Mouse (Mus musculus) embryonic facial prominence, embryonic 12.5 days (tissue): Measurements from ENCODE around the gene Timm10b. TPM values are rescaled to one million over a fixed set of nuclear protein-coding genes. Genes with fewer than 3 reads are reported as not detected.
A peak's percentile ranks its signal among the peaks of the same experiment; 100 is the strongest.

Experiments
- ATAC-seq: fragments of 200-750 bp; cut with Nextera tagmentation; 2 replicates; pipeline ENCODE4 v1.8.0; 2017; ENCODE audit not compliant: insufficient number of reproducible peaks, insufficient read depth, low FRiP score, low TSS enrichment
- H3K27ac ChIP-seq: fragments of 300-500 bp; sonication (generic); 2 replicates; pipeline ENCODE4 v1.5.1; 2016; ENCODE audit warnings: mild to moderate bottlenecking
- H3K27me3 ChIP-seq: fragments of 300-500 bp; sonication (generic); 2 replicates; pipeline ENCODE4 v1.6.1; 2016; ENCODE audit warnings: mild to moderate bottlenecking, moderate library complexity
- H3K36me3 ChIP-seq: fragments of 300-500 bp; sonication (generic); 2 replicates; pipeline ENCODE4 v1.6.1; 2016; ENCODE audit warnings: mild to moderate bottlenecking
- H3K4me1 ChIP-seq: fragments of 300-500 bp; sonication (generic); 2 replicates; pipeline ENCODE4 v1.6.1; 2016
- H3K4me2 ChIP-seq: fragments of 300-500 bp; sonication (generic); replicated peaks from 2 replicates; pipeline ENCODE4 v1.6.1; 2016; ENCODE audit warnings: mild to moderate bottlenecking, moderate library complexity
- H3K4me3 ChIP-seq: fragments of 300-500 bp; sonication (generic); 2 replicates; pipeline ENCODE4 v1.5.1; 2016; ENCODE audit warnings: mild to moderate bottlenecking
- H3K9ac ChIP-seq: fragments of 300-500 bp; sonication (generic); 2 replicates; pipeline ENCODE4 v1.6.1; 2016; ENCODE audit warnings: mild to moderate bottlenecking, moderate library complexity
- H3K9me3 ChIP-seq: fragments of 300-500 bp; sonication (generic); 2 replicates; pipeline ENCODE4 v1.6.1; 2016; ENCODE audit warnings: mild to moderate bottlenecking, moderate library complexity
- WGBS: fragments of 180-500 bp; shearing (Covaris S2); methylation state at CpG from one replicate; pipeline ENCODE4 v1.1.7; 2016; 5-methylcytosine and 5-hydroxymethylcytosine counted together
- polyA plus RNA-seq: library from polyadenylated mRNA; unstranded; fragments of >200 nt; fragmentation: Nextera tagmentation; extraction: Ambion mirVana; gene quantifications from 2 replicates; pipeline ENCODE4 v1.2.1, GENCODE M21; 2016

Timm10b gene
- 154 and 170 TPM in 2 replicates for polyA plus RNA-seq

- peaks cover 43% of the 10 kb centered on the region for H3K36me3 ChIP-seq
These were observed at the start of gene Timm10b for GRCm38 (mm10) chr7:105639756-105640155. TSS of gene Timm10b (plus strand) at chr7:105640056.

GRCm38 (mm10) chr7:105590097-105590496 lies 49.8 kb upstream of the Timm10b start:
- no peak overlapping the region for H3K27ac ChIP-seq
- H3K9ac ChIP-seq: no peak overlapping the region
- no peaks in the 10 kb centered on the region; the same call in 1 of the 2 replicates for H3K4me1 ChIP-seq
- no peak overlapping the region for H3K4me2 ChIP-seq
- 18% methylated on average over 7 of the region's 7 CpGs for WGBS
- no peaks in the 10 kb centered on the region for H3K36me3 ChIP-seq
- no peak overlapping the region for H3K4me3 ChIP-seq
- no peaks in the 10 kb centered on the region for H3K27me3 ChIP-seq
- ATAC-seq: no peak
- no peaks in the 10 kb centered on the region for H3K9me3 ChIP-seq

More at GRCm38 (mm10) chr7:105639756-105640155, at the start of gene Timm10b:
- no peak for ATAC-seq
- H3K4me2 ChIP-seq: peak within 1 kb of the TSS; percentile 87
- peak within 1 kb of the TSS; percentile 76 for H3K4me3 ChIP-seq
- peak within 1 kb of the TSS; percentile 77 for H3K27ac ChIP-seq
- peaks cover 18% of the 10 kb centered on the region for H3K4me1 ChIP-seq
- H3K9ac ChIP-seq: peak within 1 kb of the TSS; percentile 90
- no peaks in the 10 kb centered on the region for H3K9me3 ChIP-seq
- no peaks in the 10 kb centered on the region for H3K27me3 ChIP-seq
- 8% methylated on average over 2 of the region's 2 CpGs for WGBS

GRCm38 (mm10) chr7:105602860-105603623 lies 36.8 kb upstream of the Timm10b start:
- H3K27ac ChIP-seq: no peak overlapping the region
- H3K36me3 ChIP-seq: no peaks in the 10 kb centered on the region
- 31% methylated on average over 9 of the region's 9 CpGs for WGBS

GRCm38 (mm10) chr7:105608467-105608866 lies 31.4 kb upstream of the Timm10b start:
- Histone ChIP-seq H3K4me1 (no peaks in the 10 kb centered on the region), H3K27ac (no peak overlapping the region), H3K9me3 (0 out of 2 replicates have a peak, but pooled peaks cover 5% of the 10 kb centered on the region), H3K4me3 (no peak overlapping the region), H3K27me3 (no peaks in the 10 kb centered on the region), H3K4me2 (no peak overlapping the region), H3K9ac (no peak overlapping the region), H3K36me3 (peaks cover 39% of the 10 kb centered on the region)
- no peak for ATAC-seq
- WGBS: 87% methylated on average over 3 of the region's 3 CpGs

More at GRCm38 (mm10) chr7:105602860-105603623, 36.8 kb upstream of the Timm10b start:
- Histone ChIP-seq H3K9me3 (0 out of 2 replicates have a peak, but pooled peaks cover 5% of the 10 kb centered on the region), H3K4me1 (no peaks in the 10 kb centered on the region), H3K9ac (no peak overlapping the region), H3K27me3 (no peaks in the 10 kb centered on the region), H3K4me3 (no peak overlapping the region), H3K4me2 (no peak overlapping the region)
- no peak for ATAC-seq

GRCm38 (mm10) chr7:105611767-105612166 lies 28.1 kb upstream of the Timm10b start:
- no peaks in the 10 kb centered on the region for H3K27me3 ChIP-seq
- peaks cover 68% of the 10 kb centered on the region for H3K36me3 ChIP-seq
- H3K27ac ChIP-seq: no peak overlapping the region
- H3K4me3 ChIP-seq: no peak overlapping the region
- H3K9ac ChIP-seq: no peak overlapping the region
- 97% methylated on average over 1 of the region's 1 CpGs for WGBS
- ATAC-seq: no peak
- no peak overlapping the region for H3K4me2 ChIP-seq
- no peaks in the 10 kb centered on the region for H3K9me3 ChIP-seq
- no peaks in the 10 kb centered on the region for H3K4me1 ChIP-seq

GRCm38 (mm10) chr7:105614400-105614799 lies 25.5 kb upstream of the Timm10b start:
- ATAC-seq: no peak
- 90% methylated on average over 1 of the region's 1 CpGs for WGBS

GRCm38 (mm10) chr7:105615720-105616119 lies 24.1 kb upstream of the Timm10b start:
- WGBS: 82% methylated on average over 1 of the region's 1 CpGs
- H3K36me3 ChIP-seq: peaks cover 90% of the 10 kb centered on the region
- no peak for ATAC-seq

More at GRCm38 (mm10) chr7:105614400-105614799, 25.5 kb upstream of the Timm10b start:
- peaks cover 93% of the 10 kb centered on the region for H3K36me3 ChIP-seq
- H3K4me1 ChIP-seq: no peaks in the 10 kb centered on the region
- H3K9ac ChIP-seq: no peak overlapping the region
- H3K27ac ChIP-seq: no peak overlapping the region
- no peaks in the 10 kb centered on the region for H3K27me3 ChIP-seq
- H3K4me3 ChIP-seq: no peak overlapping the region
- no peak overlapping the region for H3K4me2 ChIP-seq
- H3K9me3 ChIP-seq: no peaks in the 10 kb centered on the region

GRCm38 (mm10) chr7:105616561-105616960 lies 23.3 kb upstream of the Timm10b start:
- Histone ChIP-seq H3K27me3 (no peaks in the 10 kb centered on the region), H3K4me3 (no peak overlapping the region), H3K27ac (no peak overlapping the region), H3K36me3 (peaks cover 87% of the 10 kb centered on the region), H3K9ac (no peak overlapping the region), H3K4me1 (0 out of 2 replicates have a peak, but pooled peaks cover 2% of the 10 kb centered on the region), H3K4me2 (no peak overlapping the region), H3K9me3 (no peaks in the 10 kb centered on the region)
- WGBS: 81% methylated on average over 6 of the region's 6 CpGs
- ATAC-seq: no peak

More at GRCm38 (mm10) chr7:105615720-105616119, 24.1 kb upstream of the Timm10b start:
- H3K27me3 ChIP-seq: no peaks in the 10 kb centered on the region
- H3K4me1 ChIP-seq: no peaks in the 10 kb centered on the region
- no peak overlapping the region for H3K4me3 ChIP-seq
- H3K9ac ChIP-seq: no peak overlapping the region
- H3K4me2 ChIP-seq: no peak overlapping the region
- no peaks in the 10 kb centered on the region for H3K9me3 ChIP-seq
- no peak overlapping the region for H3K27ac ChIP-seq

- H3K9ac ChIP-seq: no peak overlapping the region
- H3K27ac ChIP-seq: no peak overlapping the region
- H3K4me3 ChIP-seq: no peak overlapping the region
- H3K4me1 ChIP-seq: 0 out of 2 replicates have a peak, but pooled peaks cover 4% of the 10 kb centered on the region
- peaks cover 75% of the 10 kb centered on the region for H3K36me3 ChIP-seq
- H3K4me2 ChIP-seq: no peak overlapping the region
- H3K27me3 ChIP-seq: no peaks in the 10 kb centered on the region
- ATAC-seq: no peak
- whole genome bisulfite sequencing: 96% methylated on average over 22 of the region's 22 CpGs
- H3K9me3 ChIP-seq: no peaks in the 10 kb centered on the region
These were observed 22.0 kb upstream of the Timm10b start for GRCm38 (mm10) chr7:105617810-105618209.

- Histone ChIP-seq H3K4me3 (no peak overlapping the region), H3K4me1 (0 out of 2 replicates have a peak, but pooled peaks cover 4% of the 10 kb centered on the region), H3K36me3 (peaks cover 72% of the 10 kb centered on the region), H3K4me2 (no peak overlapping the region), H3K27me3 (no peaks in the 10 kb centered on the region), H3K27ac (no peak overlapping the region), H3K9ac (no peak overlapping the region), H3K9me3 (no peaks in the 10 kb centered on the region)
- no peak for ATAC-seq
- WGBS: 77% methylated on average over 3 of the region's 3 CpGs
These were observed 20.2 kb upstream of the Timm10b start for GRCm38 (mm10) chr7:105619701-105620100.

GRCm38 (mm10) chr7:105621053-105621452 lies 18.8 kb upstream of the Timm10b start:
- no peaks in the 10 kb centered on the region for H3K27me3 ChIP-seq
- 0 out of 2 replicates have a peak, but pooled peaks cover 4% of the 10 kb centered on the region for H3K4me1 ChIP-seq
- no peak for ATAC-seq
- no peak overlapping the region for H3K4me3 ChIP-seq
- H3K36me3 ChIP-seq: peaks cover 60% of the 10 kb centered on the region
- no peak overlapping the region for H3K4me2 ChIP-seq
- H3K27ac ChIP-seq: no peak overlapping the region
- H3K9me3 ChIP-seq: no peaks in the 10 kb centered on the region
- H3K9ac ChIP-seq: no peak overlapping the region
- 76% methylated on average over 4 of the region's 4 CpGs for WGBS
